Mouse (Mus musculus): ENCODE results near the gene Ppm1j.
"Not testable (repeated sequence)": the region's sequence is repeated elsewhere in the genome, so short reads cannot be mapped to it uniquely, and the experiment has no call there.

Ppm1j gene

GRCm38 (mm10) chr3:104780561-104781420, at the start of gene Ppm1j:
Gene Ppm1j (plus strand): TSS chr3:104781056.
- peak; percentile 77 for DNase-seq (ENCODE audit: low spot score)

GRCm38 (mm10) chr3:104732907-104733306, 47.9 kb upstream of the Ppm1j start:
- no peak for DNase-seq (ENCODE audit: low spot score)

GRCm38 (mm10) chr3:104734654-104735053, 46.2 kb upstream of the Ppm1j start:
- no peak for DNase-seq (ENCODE audit: low spot score)

GRCm38 (mm10) chr3:104741954-104742353, 38.9 kb upstream of the Ppm1j start:
- DNase-seq (ENCODE audit: low spot score): no peak

GRCm38 (mm10) chr3:104743161-104743560, 37.7 kb upstream of the Ppm1j start:
- no peak for DNase-seq (ENCODE audit: low spot score)

GRCm38 (mm10) chr3:104743864-104744263, 37.0 kb upstream of the Ppm1j start:
- DNase-seq (ENCODE audit: low spot score): no peak

GRCm38 (mm10) chr3:104752845-104753244, 28.0 kb upstream of the Ppm1j start:
- not testable (repeated sequence) for DNase-seq (ENCODE audit: low spot score)

GRCm38 (mm10) chr3:104758406-104758805, 22.4 kb upstream of the Ppm1j start:
- peak; percentile 66 for DNase-seq (ENCODE audit: low spot score)

GRCm38 (mm10) chr3:104758869-104759268, 22.0 kb upstream of the Ppm1j start:
- DNase-seq (ENCODE audit: low spot score): no peak

GRCm38 (mm10) chr3:104762103-104762863, 18.6 kb upstream of the Ppm1j start:
- not testable (repeated sequence) for DNase-seq (ENCODE audit: low spot score)

- DNase-seq (ENCODE audit: low spot score): no peak
These were observed 15.8 kb upstream of the Ppm1j start for GRCm38 (mm10) chr3:104765021-104765420.

- no peak for DNase-seq (ENCODE audit: low spot score)
These were observed 13.7 kb upstream of the Ppm1j start for GRCm38 (mm10) chr3:104767141-104767540.

GRCm38 (mm10) chr3:104767716-104768115, 13.1 kb upstream of the Ppm1j start:
- no peak for DNase-seq (ENCODE audit: low spot score)

- no peak for DNase-seq (ENCODE audit: low spot score)
These were observed 11.7 kb upstream of the Ppm1j start for GRCm38 (mm10) chr3:104769135-104769534.

- DNase-seq (ENCODE audit: low spot score): peak; percentile 53
These were observed 10.8 kb upstream of the Ppm1j start for GRCm38 (mm10) chr3:104770035-104770434.

GRCm38 (mm10) chr3:104770918-104771317, 9.9 kb upstream of the Ppm1j start:
- DNase-seq (ENCODE audit: low spot score): no peak

GRCm38 (mm10) chr3:104771460-104771859, 9.4 kb upstream of the Ppm1j start:
- DNase-seq (ENCODE audit: low spot score): no peak

- DNase-seq (ENCODE audit: low spot score): no peak
These were observed 7.6 kb upstream of the Ppm1j start for GRCm38 (mm10) chr3:104773301-104773700.

- no peak for DNase-seq (ENCODE audit: low spot score)
These were observed 3.5 kb upstream of the Ppm1j start for GRCm38 (mm10) chr3:104777342-104777741.

GRCm38 (mm10) chr3:104779949-104780348, 907 bp upstream of the Ppm1j start:
- peak; percentile 48 for DNase-seq (ENCODE audit: low spot score)

GRCm38 (mm10) chr3:104781471-104781903, 631 bp downstream of the Ppm1j start, which contains the start of gene Fam19a3:
Gene Fam19a3 (minus strand): TSS chr3:104781840.
- peak; percentile 42 for DNase-seq (ENCODE audit: low spot score)

- DNase-seq (ENCODE audit: low spot score): peak; percentile 52
These were observed 1.3 kb downstream of the Ppm1j start for GRCm38 (mm10) chr3:104782061-104782681.
